Comparison of ENCODE assay signal across 14 mouse cellular contexts in the genomic region with DNA sequence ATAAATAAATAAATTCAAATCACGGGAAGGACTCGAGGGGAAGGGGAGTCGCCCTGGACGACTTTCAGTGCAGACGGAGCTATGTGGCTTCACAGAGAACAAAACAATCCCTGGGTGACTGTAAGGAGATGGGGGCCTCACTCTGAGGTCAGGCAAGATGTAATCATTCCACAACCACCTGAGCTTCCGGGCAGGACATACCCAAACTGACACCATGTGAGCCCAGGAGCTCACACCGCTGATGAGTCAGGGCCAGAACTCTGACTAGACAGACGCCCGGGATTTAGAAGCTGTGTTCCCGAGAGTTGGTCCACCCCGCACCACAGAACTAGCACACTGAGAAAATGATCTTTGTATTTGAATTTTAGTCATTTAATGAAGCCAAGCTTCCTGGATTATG. TPM values are rescaled to one million over a fixed set of nuclear protein-coding genes. Genes with fewer than 3 reads are reported as not detected.
DNase-seq lines count a peak whose midpoint lies in the region; ATAC-seq and TF ChIP-seq lines count a peak whose summit lies in the region.
"Had no signal": no experiment of that assay in that cellular context is flagged by ENCODE, and none has a peak within 500 bp of the region (broad histone marks: within the 10 kb centered on the region; RNA-seq: fewer than 3 reads in every experiment).

No protein-coding gene starts in this region.

- ATAC-seq in forebrain, embryonic 13.5 days = no peak
- ATAC-seq in heart, postnatal 0 days (ENCODE audit: insufficient read depth, low read depth) = no peak
- no peak for ATAC-seq in lung, embryonic 15.5 days (ENCODE audit: borderline replicate concordance, extremely low read depth, low FRiP score, low TSS enrichment)
- ATAC-seq in limb, embryonic 13.5 days (ENCODE audit: low FRiP score, low read depth) = no peak

- TF ChIP-seq CTCF in heart, postnatal 0 days (IDR thresholded peaks at IDR 0.05; ENCODE audit: low read depth) = no peak

- H3K27ac ChIP-seq in forebrain, embryonic 10.5 days = 0 out of 2 replicates have a peak overlapping the region, but pooled peaks have one; percentile 15
- H3K27ac ChIP-seq in forebrain, embryonic 13.5 days = no peak overlapping the region
- H3K27ac ChIP-seq in heart, postnatal 0 days (ENCODE audit: low read depth) = no peak overlapping the region
- H3K27ac ChIP-seq in heart, embryonic 10.5 days = no peak overlapping the region
- no peak overlapping the region for H3K27ac ChIP-seq in lung, embryonic 15.5 days
- H3K27ac ChIP-seq in limb, embryonic 13.5 days = no peak overlapping the region
- H3K27ac ChIP-seq: neural tube, embryonic 13.5 days had no signal

- DNase-seq in forebrain, embryonic 10.5 days (ENCODE audit: extremely low spot score, low spot score) = no peak
- DNase-seq in heart, postnatal 0 days (ENCODE audit: low spot score) = no peak
- DNase-seq in heart, embryonic 10.5 days (ENCODE audit: low spot score) = no peak
- no peak for DNase-seq in lung, adult 18-20 months
- no peak for DNase-seq in thymus, adult 18-20 months
- DNase-seq: adrenal gland, postnatal 25 days; cerebellum, postnatal 10 days; liver; lung, postnatal 10 days; spleen, adult 18-20 months had no signal

- H3K9ac ChIP-seq in forebrain, embryonic 13.5 days = no peak overlapping the region
- peak overlapping the region; percentile 3; the same call in 1 of the 2 replicates for H3K9ac ChIP-seq in heart, postnatal 0 days (replicated peaks; ENCODE audit: low read depth, low read length)
- H3K9ac ChIP-seq in lung, embryonic 15.5 days = no peak overlapping the region
- no peak overlapping the region for H3K9ac ChIP-seq in limb, embryonic 13.5 days
- H3K9ac ChIP-seq: neural tube, embryonic 13.5 days had no signal

- H3K4me3 ChIP-seq in forebrain, embryonic 10.5 days = no peak overlapping the region
- H3K4me3 ChIP-seq in forebrain, embryonic 13.5 days = no peak overlapping the region
- H3K4me3 ChIP-seq in heart, postnatal 0 days (ENCODE audit: low read depth, low read length) = no peak overlapping the region
- no peak overlapping the region for H3K4me3 ChIP-seq in heart, embryonic 10.5 days
- no peak overlapping the region for H3K4me3 ChIP-seq in lung, embryonic 15.5 days
- no peak overlapping the region for H3K4me3 ChIP-seq in limb, embryonic 13.5 days
- H3K4me3 ChIP-seq: neural tube, embryonic 13.5 days had no signal

- no peaks in the 10 kb centered on the region for H3K27me3 ChIP-seq in forebrain, embryonic 10.5 days (ENCODE audit: poor library complexity, severe bottlenecking)
- no peaks in the 10 kb centered on the region for H3K27me3 ChIP-seq in forebrain, embryonic 13.5 days
- H3K27me3 ChIP-seq in heart, postnatal 0 days (ENCODE audit: control insufficient read depth, insufficient read depth, low read length) = no peaks in the 10 kb centered on the region
- no peaks in the 10 kb centered on the region for H3K27me3 ChIP-seq in heart, embryonic 10.5 days (ENCODE audit: insufficient read depth, poor library complexity, severe bottlenecking)
- H3K27me3 ChIP-seq in lung, embryonic 15.5 days = no peaks in the 10 kb centered on the region
- no peaks in the 10 kb centered on the region for H3K27me3 ChIP-seq in limb, embryonic 13.5 days
- H3K27me3 ChIP-seq: neural tube, embryonic 13.5 days had no signal

- TF ChIP-seq EP300 in heart, postnatal 0 days (IDR thresholded peaks at IDR 0.05; ENCODE audit: low read depth) = no peak

- H3K4me1 ChIP-seq in forebrain, embryonic 10.5 days = peaks cover 30% of the 10 kb centered on the region
- H3K4me1 ChIP-seq in forebrain, embryonic 13.5 days = peaks cover 5% of the 10 kb centered on the region; the same call in 1 of the 2 replicates
- H3K4me1 ChIP-seq in heart, postnatal 0 days (ENCODE audit: control insufficient read depth, insufficient read depth) = no peaks in the 10 kb centered on the region
- H3K4me1 ChIP-seq in heart, embryonic 10.5 days = no peaks in the 10 kb centered on the region; the same call in 1 of the 2 replicates
- H3K4me1 ChIP-seq in lung, embryonic 15.5 days = no peaks in the 10 kb centered on the region
- peaks cover 3% of the 10 kb centered on the region; the same call in 1 of the 2 replicates for H3K4me1 ChIP-seq in limb, embryonic 13.5 days
- H3K4me1 ChIP-seq: neural tube, embryonic 13.5 days had no signal

- WGBS in forebrain, embryonic 10.5 days = 67% methylated on average over 11 of the region's 11 CpGs
- WGBS in forebrain, embryonic 13.5 days = 49% methylated on average over 11 of the region's 11 CpGs
- 33% methylated on average over 11 of the region's 11 CpGs for WGBS in heart, postnatal 0 days
- 49% methylated on average over 11 of the region's 11 CpGs for WGBS in heart, embryonic 10.5 days
- WGBS in lung, embryonic 15.5 days = 25% methylated on average over 11 of the region's 11 CpGs
- 39% methylated on average over 11 of the region's 11 CpGs for WGBS in limb, embryonic 13.5 days

- no peaks in the 10 kb centered on the region for H3K9me3 ChIP-seq in forebrain, embryonic 10.5 days
- no peaks in the 10 kb centered on the region for H3K9me3 ChIP-seq in forebrain, embryonic 13.5 days (replicated peaks)
- H3K9me3 ChIP-seq in heart, postnatal 0 days (replicated peaks; ENCODE audit: control insufficient read depth, low read length) = no peaks in the 10 kb centered on the region
- H3K9me3 ChIP-seq in heart, embryonic 10.5 days = no peaks in the 10 kb centered on the region
- H3K9me3 ChIP-seq in lung, embryonic 15.5 days = no peaks in the 10 kb centered on the region
- H3K9me3 ChIP-seq in limb, embryonic 13.5 days = no peaks in the 10 kb centered on the region
- H3K9me3 ChIP-seq: neural tube, embryonic 13.5 days had no signal

- no peak overlapping the region for H3K4me2 ChIP-seq in forebrain, embryonic 13.5 days
- H3K4me2 ChIP-seq in heart, postnatal 0 days (ENCODE audit: low read depth, low read length) = peak overlapping the region; percentile 34; the same call in 1 of the 2 replicates
- peak overlapping the region; percentile 17; the same call in 1 of the 2 replicates for H3K4me2 ChIP-seq in lung, embryonic 15.5 days
- H3K4me2 ChIP-seq in limb, embryonic 13.5 days (replicated peaks) = peak overlapping the region; percentile 41
- H3K4me2 ChIP-seq: neural tube, embryonic 13.5 days had no signal

- H3K36me3 ChIP-seq in forebrain, embryonic 10.5 days (replicated peaks) = no peaks in the 10 kb centered on the region
- H3K36me3 ChIP-seq in forebrain, embryonic 13.5 days (ENCODE audit: poor library complexity, severe bottlenecking) = no peaks in the 10 kb centered on the region
- no peaks in the 10 kb centered on the region for H3K36me3 ChIP-seq in heart, postnatal 0 days (replicated peaks; ENCODE audit: control insufficient read depth, insufficient read depth, low read length)
- no peaks in the 10 kb centered on the region for H3K36me3 ChIP-seq in heart, embryonic 10.5 days
- no peaks in the 10 kb centered on the region for H3K36me3 ChIP-seq in lung, embryonic 15.5 days
- H3K36me3 ChIP-seq in limb, embryonic 13.5 days = no peaks in the 10 kb centered on the region
- H3K36me3 ChIP-seq: neural tube, embryonic 13.5 days had no signal

RNA-seq across cellular contexts. Expression of a gene that starts 21.4 kb away (rescaled TPM):
- 142 and 152 TPM in 2 replicates for polyA plus RNA-seq in forebrain, embryonic 10.5 days (2016; fragmentation: Nextera tagmentation; extraction: Ambion mirVana)
- 195 and 217 TPM in 2 replicates for polyA plus RNA-seq in forebrain, embryonic 13.5 days (2015; fragmentation: Nextera tagmentation; extraction: Ambion mirVana)
- 18.1 and 26.4 TPM in 2 replicates for total RNA-seq in heart, postnatal 0 days (2014; rRNA removed; ENCODE audit: low replicate concordance)
- 83.1 and 84.4 TPM in 2 replicates for polyA plus RNA-seq in heart, postnatal 0 days (2015; fragmentation: Nextera tagmentation; extraction: Ambion mirVana)
- 99.4 and 108 TPM in 2 replicates for polyA plus RNA-seq in heart, embryonic 10.5 days (2016; fragmentation: Nextera tagmentation; extraction: Ambion mirVana)
- 99.7 and 106 TPM in 2 replicates for polyA plus RNA-seq in lung, embryonic 15.5 days (2015; fragmentation: Nextera tagmentation; extraction: Ambion mirVana)
- 163 and 169 TPM in 2 replicates for polyA plus RNA-seq in limb, embryonic 13.5 days (2015; fragmentation: Nextera tagmentation; extraction: Ambion mirVana)
